ENCODE assay signal across 9 mouse cellular contexts in genomic region chr15:80065414-80065813, GRCm38 (mm10). TPM values are rescaled to one million over a fixed set of nuclear protein-coding genes. Genes with fewer than 3 reads are reported as not detected.
DNase-seq lines count a peak whose midpoint lies in the region; ATAC-seq lines count a peak whose summit lies in the region.
"Had no signal": no experiment of that assay in that cellular context is flagged by ENCODE, and none has a peak within 500 bp of the region (broad histone marks: within the 10 kb centered on the region; RNA-seq: fewer than 3 reads in every experiment).

No protein-coding gene starts in this region.

- DNase-seq in embryo, embryonic 10 days (ENCODE audit: low spot score), result peak; percentile 70
- no peak for DNase-seq in embryo, embryonic 9.5 days (ENCODE audit: extremely low spot score)
- DNase-seq in right cerebral cortex, postnatal 4 days, result peak; percentile 55
- DNase-seq in right cerebral cortex, adult 2 months (ENCODE audit: low spot score in 2 of 2), result no peak
- peak; percentile 82 to 86 for DNase-seq in kidney, postnatal 4 days
- DNase-seq in testis, postnatal 10 days (ENCODE audit: low spot score), result peak; percentile 79
- no peak for DNase-seq in layer of hippocampus, adult 9-10 months (ENCODE audit: low spot score)

- no peak for ATAC-seq in erythroid progenitor cell, adult 5-6 weeks (replicated peaks; ENCODE audit: low FRiP score, poor library complexity, severe bottlenecking)
- ATAC-seq: Patski had no signal

RNA-seq across cellular contexts. Expression of gene Syngr1, which starts 25.7 kb away (rescaled TPM):
- 19.1 and 20.1 TPM in 2 replicates for total RNA-seq in erythroid progenitor cell, adult 5-6 weeks (2015; ENCODE audit: low replicate concordance)
- 3.6 and 16.7 TPM in 2 replicates for total RNA-seq in erythroid progenitor cell, adult 5-6 weeks (2017; ENCODE audit: low replicate concordance)

RNA-seq across cellular contexts. Expression of gene Rpl3, which starts 26.3 kb away (rescaled TPM):
- total RNA-seq in erythroid progenitor cell, adult 5-6 weeks (2015; ENCODE audit: low replicate concordance), result 600 and 647 TPM in 2 replicates
- 701 and 821 TPM in 2 replicates for total RNA-seq in erythroid progenitor cell, adult 5-6 weeks (2017; ENCODE audit: low replicate concordance)

RNA-seq across cellular contexts. Expression of gene Pdgfb, which starts 50.6 kb away (rescaled TPM):
- total RNA-seq in erythroid progenitor cell, adult 5-6 weeks (2015; ENCODE audit: low replicate concordance), result 1.3 TPM in 1 of 2 replicates, not detected in the other
- 1.6 TPM in 1 of 2 replicates, not detected in the other for total RNA-seq in erythroid progenitor cell, adult 5-6 weeks (2017; ENCODE audit: low replicate concordance)

Comparison
In these comparisons a context has a peak if more than half of its experiments do, and no peak if none do; other contexts are left out.
1. DNase-seq: peak in embryo, embryonic 10 days (single experiment), right cerebral cortex, postnatal 4 days (single experiment), kidney, postnatal 4 days (2 of 2) and testis, postnatal 10 days (single experiment); none in embryo, embryonic 9.5 days (single experiment), right cerebral cortex, adult 2 months (0 of 2) and layer of hippocampus, adult 9-10 months (single experiment).